Mouse (Mus musculus) liver, embryonic 14.5 days (tissue): Measurements from ENCODE around the gene Asna1.

Source experiments
- CTCF ChIP-seq: IDR thresholded peaks from 2 replicates; pipeline ENCODE4 v1.5.1; 2016; ENCODE audit warnings: antibody characterized with exemption, low read depth, control low read depth
- EP300 ChIP-seq: IDR thresholded peaks from 2 replicates; pipeline ENCODE4 v1.6.1; 2016; ENCODE audit warnings: antibody characterized with exemption, low read depth

GRCm38 (mm10) chr8:84985684-84986378, 39.2 kb downstream of the Asna1 start:
- TF ChIP-seq CTCF (no peak), EP300 (no peak)
